Mouse (Mus musculus): ENCODE data around the gene Gm2163.
"Not testable (repeated sequence)": the region's sequence is repeated elsewhere in the genome, so short reads cannot be mapped to it uniquely, and the experiment has no call there.

The Gm2163 gene

GRCm38 (mm10) chr4:42466452-42466851 is at the start of gene Gm2163:
Gene Gm2163, plus strand, starts transcription at chr4:42466752.
- not testable (repeated sequence) for DNase-seq (ENCODE audit: low spot score)

DNA sequence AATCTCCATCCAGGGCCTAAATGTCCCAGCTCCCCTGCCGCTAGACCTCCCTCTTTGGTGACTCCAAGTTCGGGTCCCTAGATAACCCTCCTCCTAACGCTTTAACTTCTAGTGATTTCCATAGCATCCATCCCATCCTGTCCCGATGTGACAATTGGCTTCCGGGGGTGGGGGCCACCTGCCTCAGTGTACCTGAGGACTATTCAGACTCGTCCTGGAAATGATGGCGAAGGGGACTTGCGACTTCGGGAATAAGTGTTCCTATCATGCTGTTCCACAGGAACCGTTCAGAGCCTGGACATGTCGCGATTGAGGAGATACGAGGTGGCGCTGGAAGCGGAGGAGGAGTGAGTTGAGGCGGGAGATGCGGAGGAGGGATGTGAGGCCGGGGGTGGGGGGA is 27.5 kb upstream of the Gm2163 start, which contains the start of gene Gm21586:
Gm21586 (plus strand) TSS at position 301 of the 400 bp plus-strand sequence.
- not testable (repeated sequence) for DNase-seq (ENCODE audit: low spot score)

GRCm38 (mm10) chr4:42528075-42528474 is 61.5 kb downstream of the Gm2163 start, which contains the start of gene Fam205a2:
Gene Fam205a2, minus strand, starts transcription at chr4:42528175.
- not testable (repeated sequence) for DNase-seq (ENCODE audit: low spot score)

DNA sequence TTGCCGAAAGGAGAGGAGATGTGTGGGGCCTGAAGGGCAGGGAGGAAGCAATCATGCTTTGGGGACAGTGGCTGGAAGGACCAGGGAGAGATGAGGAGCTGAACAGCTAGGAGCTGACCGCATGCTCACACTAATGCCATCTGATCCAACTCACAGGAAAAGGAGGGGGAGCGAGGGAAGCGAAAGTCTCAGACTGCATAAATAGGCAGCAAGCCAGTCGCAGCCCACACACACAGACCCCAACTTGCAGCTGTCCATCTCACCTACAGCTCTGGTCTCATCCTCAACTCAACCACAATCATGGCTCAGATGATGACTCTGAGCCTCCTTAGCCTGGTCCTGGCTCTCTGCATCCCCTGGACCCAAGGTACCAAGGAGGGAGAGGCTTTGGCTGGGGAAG is 145.3 kb downstream of the Gm2163 start, which contains the start of gene Gm10591:
Gm10591 (plus strand) TSS at position 301 of the 400 bp plus-strand sequence.
- DNase-seq (ENCODE audit: low spot score), result not testable (repeated sequence)

GRCm38 (mm10) chr4:42629419-42629818 is 162.9 kb downstream of the Gm2163 start, which contains the start of gene Gm2564:
Gene Gm2564, plus strand, starts transcription at chr4:42629719.
- DNase-seq (ENCODE audit: low spot score), result not testable (repeated sequence)

Measured in lung, postnatal 25 days (tissue).